Comparison of ENCODE assay signal across 23 mouse cellular contexts in the genomic region with DNA sequence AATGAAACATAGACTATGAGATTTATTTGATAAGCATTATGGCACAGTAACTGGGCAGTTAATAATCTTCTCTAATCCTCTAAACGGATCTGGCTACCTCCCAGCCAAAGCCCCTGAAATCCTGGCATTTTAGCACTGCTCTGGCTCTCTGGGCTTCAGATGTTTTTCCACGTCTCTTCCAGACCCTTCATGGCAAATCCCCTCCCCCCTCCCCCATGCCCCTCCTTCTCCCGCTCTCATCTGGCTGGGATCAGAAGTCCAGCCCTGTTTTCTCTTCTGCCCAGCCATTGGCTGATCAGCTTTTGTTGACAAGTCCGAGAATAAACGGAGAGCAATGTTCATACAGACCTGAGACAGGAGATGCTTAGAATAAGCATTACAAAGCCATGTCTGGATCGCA.
DNase-seq lines count a peak whose midpoint lies in the region; ATAC-seq and TF ChIP-seq lines count a peak whose summit lies in the region.
"Had no signal": no experiment of that assay in that cellular context is flagged by ENCODE, and none has a peak within 500 bp of the region (broad histone marks: within the 10 kb centered on the region; RNA-seq: fewer than 3 reads in every experiment).

No protein-coding gene starts in this region.

- no peaks in the 10 kb centered on the region for H3K9me3 ChIP-seq in midbrain, embryonic 11.5 days (ENCODE audit: control insufficient read depth, low read length)
- H3K9me3 ChIP-seq in midbrain, embryonic 10.5 days (replicated peaks), result no peaks in the 10 kb centered on the region
- H3K9me3 ChIP-seq in embryonic facial prominence, embryonic 10.5 days, result no peaks in the 10 kb centered on the region
- H3K9me3 ChIP-seq: forebrain, embryonic 12.5 days; stomach, embryonic 15.5 days had no signal

- no peak overlapping the region for H3K27ac ChIP-seq in midbrain, embryonic 11.5 days (ENCODE audit: low read depth, low read length)
- H3K27ac ChIP-seq in midbrain, embryonic 10.5 days (replicated peaks), result no peak overlapping the region
- H3K27ac ChIP-seq in embryonic facial prominence, embryonic 10.5 days (replicated peaks), result no peak overlapping the region
- H3K27ac ChIP-seq in cerebellum, adult 2 months (ENCODE audit: insufficient read depth, low read length), result no peak overlapping the region
- H3K27ac ChIP-seq: forebrain, embryonic 12.5 days; liver, embryonic 14.5 days; stomach, embryonic 15.5 days had no signal

- no peaks in the 10 kb centered on the region for H3K36me3 ChIP-seq in midbrain, embryonic 11.5 days (ENCODE audit: control insufficient read depth, insufficient read depth, low read length)
- no peaks in the 10 kb centered on the region for H3K36me3 ChIP-seq in midbrain, embryonic 10.5 days
- H3K36me3 ChIP-seq in embryonic facial prominence, embryonic 10.5 days (replicated peaks), result no peaks in the 10 kb centered on the region
- H3K36me3 ChIP-seq: forebrain, embryonic 12.5 days; heart, embryonic 12.5 days; stomach, embryonic 15.5 days had no signal

- ATAC-seq in midbrain, embryonic 11.5 days (ENCODE audit: low FRiP score), result 0 out of 2 replicates have a peak, but pooled peaks have one; percentile 38
- ATAC-seq: lung, postnatal 0 days had no signal

- no peak for TF ChIP-seq POLR2A in cerebellum, adult 2 months (IDR thresholded peaks at IDR 0.05; ENCODE audit: borderline replicate concordance, insufficient read depth, low read length)

- no peak overlapping the region for H3K4me2 ChIP-seq in midbrain, embryonic 11.5 days
- H3K4me2 ChIP-seq: forebrain, embryonic 12.5 days; heart, embryonic 12.5 days; stomach, embryonic 15.5 days had no signal

- TF ChIP-seq CTCF in cerebellum, adult 2 months (IDR thresholded peaks at IDR 0.05; ENCODE audit: borderline replicate concordance, insufficient read depth, low read depth, low read length), result no peak

- H3K9ac ChIP-seq in midbrain, embryonic 11.5 days (ENCODE audit: low read length), result no peak overlapping the region
- H3K9ac ChIP-seq: forebrain, embryonic 12.5 days; heart, embryonic 12.5 days; liver, embryonic 14.5 days; stomach, embryonic 15.5 days had no signal

- no peak overlapping the region for H3K4me3 ChIP-seq in midbrain, embryonic 11.5 days (ENCODE audit: low read depth, low read length)
- no peak overlapping the region for H3K4me3 ChIP-seq in midbrain, embryonic 10.5 days
- H3K4me3 ChIP-seq in embryonic facial prominence, embryonic 10.5 days, result no peak overlapping the region
- H3K4me3 ChIP-seq in cerebellum, adult 2 months (replicated peaks; ENCODE audit: insufficient read depth, low read depth, low read length), result no peak overlapping the region
- H3K4me3 ChIP-seq: forebrain, embryonic 12.5 days; heart, embryonic 12.5 days; stomach, embryonic 15.5 days had no signal

- no peaks in the 10 kb centered on the region for H3K27me3 ChIP-seq in midbrain, embryonic 11.5 days (ENCODE audit: control insufficient read depth, insufficient read depth, low read length)
- H3K27me3 ChIP-seq in midbrain, embryonic 10.5 days (ENCODE audit: low read depth, poor library complexity, severe bottlenecking), result no peaks in the 10 kb centered on the region
- H3K27me3 ChIP-seq in embryonic facial prominence, embryonic 10.5 days (replicated peaks; ENCODE audit: low read depth, poor library complexity, severe bottlenecking), result no peaks in the 10 kb centered on the region
- no peaks in the 10 kb centered on the region for H3K27me3 ChIP-seq in cerebellum, adult 2 months (ENCODE audit: control insufficient read depth, insufficient read depth, low read length)
- H3K27me3 ChIP-seq: forebrain, embryonic 12.5 days; heart, embryonic 12.5 days; stomach, embryonic 15.5 days had no signal

- no peaks in the 10 kb centered on the region for H3K4me1 ChIP-seq in midbrain, embryonic 11.5 days (ENCODE audit: control insufficient read depth, insufficient read depth, low read length)
- H3K4me1 ChIP-seq in midbrain, embryonic 10.5 days, result peaks cover 6% of the 10 kb centered on the region; the same call in 1 of the 2 replicates
- H3K4me1 ChIP-seq in embryonic facial prominence, embryonic 10.5 days, result peaks cover 5% of the 10 kb centered on the region; the same call in 1 of the 2 replicates
- no peaks in the 10 kb centered on the region for H3K4me1 ChIP-seq in cerebellum, adult 2 months (ENCODE audit: control insufficient read depth, insufficient read depth, low read length)
- H3K4me1 ChIP-seq: forebrain, embryonic 12.5 days had no signal

- 27% methylated on average over 6 of the region's 6 CpGs for WGBS in midbrain, embryonic 11.5 days
- WGBS in midbrain, embryonic 10.5 days, result 24% methylated on average over 6 of the region's 6 CpGs
- WGBS in embryonic facial prominence, embryonic 10.5 days, result 34% methylated on average over 6 of the region's 6 CpGs
- WGBS in cerebellum, adult 2 months, result 36% methylated on average over 6 of the region's 6 CpGs

- peak; percentile 41 to 43 for DNase-seq in cerebellum, postnatal 10 days
- no peak for DNase-seq in cerebellum, postnatal 4 days (ENCODE audit: low spot score in 2 of 2)
- DNase-seq in midbrain, embryonic 11.5 days (ENCODE audit: low spot score, missing footprints), result peak; percentile 83
- DNase-seq in midbrain, embryonic 10.5 days (ENCODE audit: low spot score), result no peak
- DNase-seq in embryonic facial prominence, embryonic 10.5 days (ENCODE audit: low spot score), result peak; percentile 63
- DNase-seq in retina, postnatal 1 day, result peak; percentile 80
- DNase-seq in cerebellum, adult 2 months, result no peak
- DNase-seq in spleen, postnatal 14 days (ENCODE audit: low spot score in 2 of 2), result no peak
- DNase-seq: adrenal gland, postnatal 14 days; cerebellum, adult 18-20 months; gastrocnemius, postnatal 10 days; heart, adult 11 months; heart, postnatal 14 days; kidney, adult 2 months; kidney, postnatal 10 days; layer of hippocampus, postnatal 36 days; thymus, adult 18-20 months; thymus, postnatal 4 days had no signal

Comparison
In these comparisons a context has a peak if more than half of its experiments do, and no peak if none do; other contexts are left out.
1. DNase-seq: peak in cerebellum, postnatal 10 days (2 of 2), midbrain, embryonic 11.5 days (single experiment), embryonic facial prominence, embryonic 10.5 days (single experiment) and retina, postnatal 1 day (single experiment); none in cerebellum, postnatal 4 days (0 of 2), midbrain, embryonic 10.5 days (single experiment), cerebellum, adult 2 months (0 of 2) and spleen, postnatal 14 days (0 of 2).